Mouse (Mus musculus) adrenal gland, postnatal 10 days (tissue): ENCODE measurements at regions not wholly inside any gene's neighbourhood (a gene's known extent, or its start where the extent isn't known, plus 50 kb on each side); places are given as distances from the start of the nearest gene placed in this dataset.

ENCODE experiments used
- DNase-seq: peaks from one replicate; pipeline ENCODE4 v3.0.0; 2021; ENCODE audit warnings: mixed read lengths

GRCm38 (mm10) chr4:48889074-48889592, 169.9 kb upstream of the Plppr1 start:
- no peak for DNase-seq

GRCm38 (mm10) chr4:48904551-48904950, 154.5 kb upstream of the Plppr1 start:
- no peak for DNase-seq

DNA sequence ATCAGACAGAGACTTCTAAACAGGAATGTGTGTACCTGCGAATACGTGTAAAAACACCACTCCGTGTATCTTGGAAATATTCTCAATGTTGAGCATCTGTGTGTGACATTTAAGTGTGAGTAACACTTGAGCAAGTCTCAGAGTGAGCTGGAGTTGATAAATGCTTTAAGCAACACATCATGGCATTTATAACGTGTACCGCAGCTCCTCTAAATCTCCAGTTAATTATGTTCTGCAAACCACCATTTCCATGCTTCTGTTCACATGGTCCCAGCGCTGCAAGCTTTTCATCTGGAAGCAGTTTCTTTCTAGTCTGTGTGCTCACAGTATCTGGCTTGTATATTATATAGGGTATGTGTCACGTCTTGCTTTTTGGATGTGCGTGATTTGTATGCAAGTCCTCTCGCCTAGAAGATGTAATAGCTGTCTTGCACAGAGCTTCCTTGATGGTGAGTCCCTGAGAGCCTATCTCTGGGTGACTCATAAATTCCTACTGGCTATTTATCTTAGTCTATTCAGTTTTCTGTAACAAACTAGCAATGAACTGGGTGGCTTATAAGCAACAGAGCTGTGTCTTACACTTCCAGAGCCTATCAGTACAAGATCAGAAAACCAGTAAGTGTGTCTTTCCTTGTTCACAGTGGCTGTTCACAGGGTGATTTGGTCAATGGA, 153.7 kb upstream of the Plppr1 start:
- no peak for DNase-seq

DNA sequence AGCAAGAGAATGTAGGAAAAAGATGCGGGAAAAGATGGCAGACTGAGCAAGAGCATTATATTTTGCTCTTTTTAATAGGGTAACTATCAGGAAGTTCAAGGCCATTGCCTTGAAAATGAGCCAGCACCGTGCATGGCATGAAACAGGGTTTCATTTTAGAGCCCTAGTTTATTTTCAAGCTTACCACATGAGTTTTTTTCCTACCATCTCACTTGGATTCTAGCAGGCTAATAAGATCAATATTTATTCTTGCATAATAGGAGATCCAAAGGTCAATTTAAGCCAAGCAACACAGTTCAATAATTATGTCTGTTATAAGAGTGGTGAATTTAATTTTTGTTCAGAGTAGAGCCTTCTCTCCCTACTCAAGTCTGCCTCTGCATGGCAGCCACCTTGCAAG, 149.9 kb upstream of the Plppr1 start:
- DNase-seq, result peak; percentile 14

- DNase-seq, result no peak
These were observed 145.8 kb upstream of the Plppr1 start for GRCm38 (mm10) chr4:48913301-48913700.

GRCm38 (mm10) chr4:48924576-48925459, 134.3 kb upstream of the Plppr1 start:
- no peak for DNase-seq

GRCm38 (mm10) chr4:48938420-48938819, 120.7 kb upstream of the Plppr1 start:
- no peak for DNase-seq

GRCm38 (mm10) chr4:48938892-48939291, 120.2 kb upstream of the Plppr1 start:
- DNase-seq, result no peak

DNA sequence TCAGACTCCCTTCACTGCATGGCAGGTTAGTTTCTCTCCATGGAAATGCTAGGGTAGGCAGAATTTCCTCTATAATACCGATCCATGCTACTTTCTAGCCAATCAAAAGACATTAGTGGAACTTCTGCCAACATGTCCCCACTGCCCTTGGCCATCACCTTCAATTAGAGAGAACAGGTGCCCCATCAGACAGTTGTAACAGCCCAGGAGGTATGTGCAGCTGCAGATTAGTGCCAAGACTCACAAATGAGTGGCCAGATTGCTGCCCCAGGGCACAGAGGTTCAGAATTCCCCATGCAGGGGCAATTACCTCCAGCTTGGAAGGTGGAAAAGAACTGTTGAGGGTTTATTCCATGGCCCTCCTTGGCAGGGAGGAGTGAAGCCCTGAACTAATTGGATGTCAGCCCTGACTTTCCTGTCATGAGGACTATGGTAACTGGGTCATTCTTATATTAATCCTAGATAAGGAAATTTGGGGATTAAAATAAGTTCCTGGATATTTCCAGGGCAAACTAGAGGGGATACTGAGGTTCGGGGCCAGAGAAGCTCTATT, 113.7 kb upstream of the Plppr1 start:
- no peak for DNase-seq

DNA sequence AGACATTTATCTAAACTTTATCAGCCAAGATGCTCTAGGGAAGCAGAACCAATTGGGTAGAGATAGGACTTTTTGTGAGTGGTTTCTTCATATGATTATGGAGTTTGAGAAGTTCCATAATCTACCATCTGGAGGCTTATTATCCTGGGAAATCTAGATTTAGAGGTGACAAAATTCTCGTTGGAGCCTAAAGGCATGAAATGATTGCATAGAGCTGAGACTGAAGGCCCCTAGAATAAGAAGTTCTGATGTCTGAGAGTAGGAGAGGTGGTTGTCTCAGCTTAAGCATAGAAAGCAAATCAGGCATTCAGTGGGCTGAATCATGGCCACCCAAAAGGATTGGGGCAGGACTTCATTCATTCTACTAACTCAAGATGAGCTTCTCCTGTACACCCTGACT, 106.1 kb upstream of the Plppr1 start:
- DNase-seq, result no peak

DNA sequence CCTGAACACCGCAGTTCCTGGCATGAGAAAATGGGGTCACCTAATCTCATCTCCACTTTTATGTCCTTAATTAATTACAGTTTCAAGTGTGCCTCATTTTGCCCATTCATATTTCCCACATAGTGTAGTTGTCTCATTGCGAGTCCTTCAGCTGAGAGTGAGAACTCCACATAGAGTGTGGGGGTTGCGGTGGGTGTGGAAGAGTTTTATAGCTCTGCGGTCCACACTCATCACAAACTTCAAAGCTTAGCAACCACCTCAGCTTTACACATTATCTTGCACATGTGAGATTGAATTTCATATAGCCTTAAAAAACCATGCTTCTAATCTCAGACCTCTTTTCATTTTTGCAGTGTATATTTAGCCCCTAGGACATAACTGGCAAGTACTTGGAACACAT, 83.3 kb upstream of the Plppr1 start:
- no peak for DNase-seq

DNA sequence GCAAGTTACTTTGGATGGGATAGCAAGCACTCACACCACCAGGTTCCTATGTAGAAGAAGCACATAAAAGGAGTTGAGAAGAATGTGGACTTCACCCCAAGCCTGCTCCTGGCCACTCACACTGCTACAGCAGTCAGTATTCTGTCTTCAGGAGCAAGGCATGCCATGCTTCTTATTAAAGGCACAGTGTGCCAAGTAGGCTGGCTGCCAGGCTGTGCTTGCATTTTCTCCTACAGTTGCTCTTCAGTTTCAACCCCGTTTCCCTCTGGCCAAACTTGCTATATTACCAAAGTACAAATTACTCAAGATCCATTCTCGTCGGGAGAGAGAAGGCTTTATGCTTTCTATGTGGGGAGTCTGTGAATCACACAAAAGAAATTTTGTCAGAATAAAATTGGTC, 67.1 kb upstream of the Plppr1 start:
- DNase-seq, result peak; percentile 25
